Mouse (Mus musculus): Measurements from ENCODE around the gene Hoxa6. TPM values are rescaled to one million over a fixed set of nuclear protein-coding genes. Genes with fewer than 3 reads are reported as not detected.

The Hoxa6 gene
- 1 to 10 TPM in 1 of 2 experiments, under 1 TPM in 1; 0.32 to 3.3 TPM for polyA plus RNA-seq (2012; fragmentation: generic; extraction: Trizol)

GRCm38 (mm10) chr6:52208072-52208867, at the start of gene Hoxa6:
Hoxa6 (minus strand) TSS chr6:52208722.

GRCm38 (mm10) chr6:52245757-52246142, 37.2 kb upstream of the Hoxa6 start, which contains the start of gene Hoxa11:
Hoxa11 (minus strand) TSS chr6:52245810.

DNA sequence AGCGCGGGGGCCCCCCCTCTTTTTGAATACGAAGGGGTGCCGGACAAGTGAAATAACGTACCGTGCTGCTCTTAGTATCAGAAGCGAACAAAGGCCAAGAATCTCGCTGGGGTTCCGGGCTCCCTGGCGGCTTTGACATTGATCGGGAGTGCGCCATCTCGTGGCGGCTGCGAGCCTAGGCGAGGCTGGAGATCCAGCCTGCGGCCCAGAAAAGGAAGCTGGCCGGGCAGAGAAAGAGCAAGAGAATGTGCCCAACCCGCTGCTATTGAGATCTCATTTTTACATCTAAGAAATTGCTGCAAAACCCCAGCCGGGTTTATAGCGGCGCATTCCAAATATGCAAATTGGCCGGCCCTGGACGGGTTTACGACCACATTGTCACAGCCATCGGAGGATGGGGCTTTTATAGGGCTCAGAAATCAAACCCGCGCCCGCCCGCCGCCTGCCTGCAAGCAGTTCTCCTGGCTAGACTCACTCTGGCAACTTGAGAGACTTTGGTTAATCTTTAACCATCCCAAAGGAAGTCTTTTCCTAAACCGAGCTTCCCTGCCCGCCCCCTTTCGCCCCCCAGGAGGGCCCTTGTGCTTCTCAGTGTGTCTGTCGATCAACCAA, 32.0 kb upstream of the Hoxa6 start, which contains the start of gene Hoxa10:
Gene Hoxa10 (minus strand): TSS at position 466 of the 612 bp plus-strand sequence.

DNA sequence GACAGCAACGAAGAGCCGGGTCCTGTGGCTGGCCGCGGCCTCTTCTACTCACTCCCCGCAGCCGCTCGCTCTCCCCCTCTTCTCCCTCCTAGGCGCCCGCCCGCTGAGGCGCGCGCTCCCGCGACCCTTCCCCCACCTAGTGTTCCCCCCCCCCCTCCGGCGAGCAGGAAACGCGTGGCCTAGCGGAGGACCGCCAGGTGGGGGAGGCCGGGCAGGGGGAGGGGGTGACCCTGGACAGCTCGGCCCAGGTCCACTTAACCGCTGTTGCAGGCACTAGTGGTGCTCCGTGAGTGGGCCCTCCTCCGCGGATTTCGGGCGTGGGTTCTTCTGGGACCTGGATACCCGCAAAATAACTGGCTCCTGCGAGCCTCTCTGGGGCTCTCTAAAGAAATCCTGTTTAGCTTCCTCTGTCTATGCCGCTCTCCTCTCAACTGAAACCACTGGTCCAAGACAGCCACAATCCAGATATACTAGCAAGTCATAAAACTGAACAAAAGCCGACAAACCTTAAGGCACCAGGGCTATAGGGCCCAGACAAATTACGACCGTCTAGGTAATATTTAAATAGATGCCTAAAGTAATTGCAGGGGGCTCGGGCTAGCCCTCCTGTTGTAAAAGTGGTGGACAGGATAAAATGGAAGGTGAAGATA, 22.1 kb upstream of the Hoxa6 start, which contains the start of gene Hoxa9:
Gene Hoxa9 (minus strand): TSS at position 574 of the 650 bp plus-strand sequence.

DNA sequence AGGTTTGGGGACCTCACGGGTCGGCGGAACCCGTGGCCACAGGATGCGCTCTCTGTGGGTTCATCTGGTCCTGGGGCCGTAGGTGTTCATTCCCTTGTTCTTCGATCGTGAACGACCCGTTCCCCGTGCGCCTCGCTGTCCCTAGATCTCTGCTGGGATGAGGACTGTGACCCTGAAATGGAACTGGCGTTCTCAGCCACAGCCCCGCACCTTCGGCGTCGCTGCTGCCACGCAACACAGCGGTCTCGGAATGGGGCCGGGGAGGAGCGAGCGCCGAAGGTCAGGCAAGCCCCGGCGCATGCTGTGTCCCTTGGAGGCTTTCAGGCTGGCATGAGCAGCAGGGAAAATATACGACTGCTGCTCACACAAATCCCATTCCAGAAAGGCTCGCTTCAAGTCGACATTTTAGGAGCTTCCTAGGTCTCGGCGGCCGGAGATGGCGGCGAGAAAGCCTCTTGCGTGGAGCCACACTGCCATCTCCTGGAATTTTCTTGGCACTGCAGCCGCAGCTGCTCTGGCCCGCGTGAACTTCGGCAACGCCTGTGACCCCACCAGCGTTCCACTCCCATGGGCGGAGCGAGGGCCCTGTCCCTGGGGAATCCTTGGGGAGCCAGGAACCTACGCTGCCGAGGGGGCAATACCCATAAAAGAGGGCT, 12.9 kb upstream of the Hoxa6 start, which contains the start of gene Hoxa7:
Gene Hoxa7 (minus strand): TSS at position 518 of the 656 bp plus-strand sequence.

GRCm38 (mm10) chr6:52213119-52213986, 4.8 kb upstream of the Hoxa6 start, which contains the start of the genes Hoxa3 and Gm28308:
Hoxa3 (minus strand) TSS chr6:52213336.
Gm28308 (minus strand) TSS chr6:52213339.

GRCm38 (mm10) chr6:52204050-52204752, 4.3 kb downstream of the Hoxa6 start, which contains the start of gene Hoxa5:
Hoxa5 (minus strand) TSS chr6:52204587.

GRCm38 (mm10) chr6:52190906-52191810, 17.4 kb downstream of the Hoxa6 start, which contains the start of gene Hoxa4:
Hoxa4 (minus strand) TSS chr6:52191753.

GRCm38 (mm10) chr6:52177061-52177735, 31.3 kb downstream of the Hoxa6 start, which contains the start of gene 5730596B20Rik:
5730596B20Rik (plus strand) TSS chr6:52177498.

DNA sequence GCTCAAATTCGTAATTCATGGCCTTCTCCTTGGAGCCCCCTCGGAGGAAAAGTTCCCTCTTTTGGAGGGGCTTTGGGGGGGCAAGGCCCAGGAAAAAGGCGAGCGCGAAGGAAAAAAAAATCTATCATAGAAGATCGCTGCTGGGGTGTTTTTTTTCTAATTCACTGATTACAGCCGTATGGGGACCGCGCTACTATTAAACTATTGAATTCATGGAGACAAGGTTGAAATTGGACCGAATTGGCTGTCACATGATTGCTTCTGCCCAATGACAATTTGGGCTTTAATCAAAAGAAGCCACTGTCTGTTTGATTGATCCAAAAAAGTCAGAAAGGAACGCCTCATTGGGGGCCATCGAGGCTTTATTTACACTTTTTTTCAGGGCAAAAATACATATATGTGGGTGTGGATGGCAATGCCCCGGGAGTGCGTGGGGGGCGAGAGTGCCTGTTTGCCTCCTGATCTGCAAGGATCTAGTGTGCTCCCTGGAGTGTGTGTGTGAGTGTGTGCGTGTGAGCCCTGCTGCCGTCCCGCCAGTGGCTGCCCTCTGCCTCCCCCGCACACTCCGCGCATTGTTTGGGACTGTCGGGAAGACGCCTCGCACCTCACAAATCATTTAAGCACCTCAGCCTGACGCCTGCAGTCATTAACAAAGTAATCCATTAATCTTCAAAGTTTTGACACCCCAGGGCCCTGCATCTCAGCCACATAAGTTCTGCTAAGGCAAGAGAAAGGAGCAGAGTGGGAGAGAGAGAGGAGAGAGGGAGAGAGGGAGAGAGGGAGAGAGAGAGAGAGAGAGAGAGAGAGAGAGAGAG, 43.7 kb downstream of the Hoxa6 start, which contains the start of gene Hoxa2:
Gene Hoxa2 (minus strand): TSS at position 206 of the 815 bp plus-strand sequence.

DNA sequence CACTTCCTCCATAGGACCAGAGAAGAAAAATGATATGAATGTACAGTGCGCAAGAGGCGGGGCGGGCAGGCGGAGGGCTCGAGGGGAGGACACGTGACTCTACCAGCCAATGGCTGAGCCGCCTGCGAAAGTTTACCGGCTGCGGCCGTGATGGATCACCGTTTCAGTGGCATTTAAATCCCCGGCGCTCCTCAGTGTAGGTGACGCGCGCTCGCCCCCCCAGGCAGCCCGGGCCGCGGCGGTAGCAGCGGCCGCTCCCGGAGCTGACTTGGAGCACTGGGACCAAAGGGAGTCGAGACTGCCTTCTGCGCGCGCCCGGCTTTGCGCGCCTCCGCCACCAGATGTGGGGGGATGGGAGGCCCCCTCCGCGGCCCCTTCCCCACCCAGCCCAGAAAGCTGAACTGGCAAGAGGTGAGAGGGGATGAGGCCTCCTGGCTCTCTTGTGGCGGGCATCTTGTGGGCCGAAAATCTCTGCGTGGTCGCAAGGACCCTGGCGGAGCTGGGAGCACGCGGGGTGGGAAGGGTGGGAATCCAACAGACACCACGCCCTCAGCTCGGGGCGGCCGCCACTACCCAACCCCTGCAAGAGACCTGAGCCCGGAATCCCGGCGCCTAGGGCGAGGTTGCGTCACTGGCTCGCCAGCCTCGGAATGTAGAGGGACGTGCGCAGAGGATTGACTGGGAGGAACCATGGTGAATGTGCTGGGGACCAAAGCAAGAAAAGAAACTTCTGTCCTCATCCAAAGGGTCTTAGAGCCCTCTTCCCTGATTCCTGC, 50.1 kb downstream of the Hoxa6 start, which contains the start of gene Hoxa1:
Gene Hoxa1 (minus strand): TSS at position 42 of the 776 bp plus-strand sequence.

Other genes with a start within 250 kb of the Hoxa6 start
- gene Skap2, start 196.2 kb downstream of the Hoxa6 start, polyA plus RNA-seq (2012; fragmentation: generic; extraction: Trizol), result 10 to 100 TPM in 1 of 2 experiments, 1 to 10 TPM in 1; 4.6 to 22.6 TPM
- 1 to 10 TPM in 1 of 2 experiments, under 1 TPM in 1; 0.26 to 1.2 TPM for gene Hoxa1, start 50.4 kb downstream of the Hoxa6 start, polyA plus RNA-seq (2012; fragmentation: generic; extraction: Trizol)
- gene Hoxa2, start 43.9 kb downstream of the Hoxa6 start, polyA plus RNA-seq (2012; fragmentation: generic; extraction: Trizol), result 10 to 100 TPM in 1 of 2 experiments, 1 to 10 TPM in 1; 5.0 to 20.2 TPM
- under 1 TPM; 0.02 to 0.30 TPM for gene 5730596B20Rik, start 31.2 kb downstream of the Hoxa6 start, polyA plus RNA-seq (2012; fragmentation: generic; extraction: Trizol)
- 1 to 10 TPM; 3.0 to 4.6 TPM for gene Hoxa4, start 17.0 kb downstream of the Hoxa6 start, polyA plus RNA-seq (2012; fragmentation: generic; extraction: Trizol)
- 10 to 100 TPM in 1 of 2 experiments, 1 to 10 TPM in 1; 1.6 to 14.1 TPM for gene Hoxa5, start 4.1 kb downstream of the Hoxa6 start, polyA plus RNA-seq (2012; fragmentation: generic; extraction: Trizol)
- gene Hoxa3, start 4.6 kb upstream of the Hoxa6 start, polyA plus RNA-seq (2012; fragmentation: generic; extraction: Trizol), result 1 to 10 TPM; 1.7 to 8.4 TPM
- gene Gm28308, start 4.6 kb upstream of the Hoxa6 start, polyA plus RNA-seq (2012; fragmentation: generic; extraction: Trizol), result 1 to 10 TPM in 1 of 2 experiments, not detected in 1; 1.0 TPM
- 10 to 100 TPM; 39.1 to 66.3 TPM for gene Hoxa7, start 13.1 kb upstream of the Hoxa6 start, polyA plus RNA-seq (2012; fragmentation: generic; extraction: Trizol)
- gene Hoxa9, start 22.4 kb upstream of the Hoxa6 start, polyA plus RNA-seq (2012; fragmentation: generic; extraction: Trizol), result under 1 TPM; 0.01 to 0.37 TPM
- 1 to 10 TPM in 1 of 2 experiments, under 1 TPM in 1; 0.23 to 4.4 TPM for gene Hoxa10, start 32.1 kb upstream of the Hoxa6 start, polyA plus RNA-seq (2012; fragmentation: generic; extraction: Trizol)
- not detected for gene Hoxa11, start 37.1 kb upstream of the Hoxa6 start, polyA plus RNA-seq (2012; fragmentation: generic; extraction: Trizol)
- not detected for gene Hoxa13, start 52.2 kb upstream of the Hoxa6 start, polyA plus RNA-seq (2012; fragmentation: generic; extraction: Trizol)
- gene Evx1, start 104.8 kb upstream of the Hoxa6 start, polyA plus RNA-seq (2012; fragmentation: generic; extraction: Trizol), result not detected